Mouse (Mus musculus): ENCODE results near the gene Pde5a.

GRCm38 (mm10) chr3:122835097-122835850 lies 106.5 kb downstream of the Pde5a start:
- TF ChIP-seq POLR2AphosphoS5 (IDR thresholded peaks at IDR 0.05; ENCODE audit: insufficient replicate concordance, low read depth, low read length) (no peak), CTCF (IDR thresholded peaks at IDR 0.05; ENCODE audit: low read depth, low read length) (no peak)
